Mouse (Mus musculus) liver, adult 2 months (tissue): ENCODE measurements around the gene Rpl21.

Experiments used
- CTCF ChIP-seq: fragments of 200-500 bp; IDR thresholded peaks from 2 replicates; pipeline ENCODE4 v1.5.1; 2011; ENCODE audit warnings: low read depth, low read length, control low read depth
- POLR2A ChIP-seq: fragments of 200-500 bp; IDR thresholded peaks from 2 replicates; pipeline ENCODE4 v1.6.1; 2011; ENCODE audit warnings: low read length, control low read depth; ENCODE audit not compliant: insufficient read depth; ENCODE audit errors: extremely low read depth

GRCm38 (mm10) chr5:146829528-146829927, 3.2 kb upstream of the Rpl21 start:
- TF ChIP-seq POLR2A (no peak), CTCF (no peak)
